Mouse (Mus musculus): ENCODE measurements around the gene Lhfp. TPM values are rescaled to one million over a fixed set of nuclear protein-coding genes. Genes with fewer than 3 reads are reported as not detected.

Gene Lhfp
- polyA plus RNA-seq, 1 experiment from 2014 or later = 49.8 TPM

- H3K4me1 ChIP-seq (ENCODE audit: control insufficient read depth, insufficient read depth, low read length) = no peaks in the 10 kb centered on the region
- no peak overlapping the region for H3K9ac ChIP-seq (ENCODE audit: low read length)
- WGBS = 76% methylated on average over 2 of the region's 2 CpGs
- no peak overlapping the region for H3K4me3 ChIP-seq (ENCODE audit: low read depth, low read length)
- no peaks in the 10 kb centered on the region for H3K9me3 ChIP-seq (ENCODE audit: control insufficient read depth, low read length)
- DNase-seq (ENCODE audit: low spot score, missing footprints) (no peak), ATAC-seq (ENCODE audit: low FRiP score) (no peak)
- no peak overlapping the region for H3K27ac ChIP-seq (ENCODE audit: low read depth, low read length)
- no peaks in the 10 kb centered on the region for H3K27me3 ChIP-seq (ENCODE audit: control insufficient read depth, insufficient read depth, low read length)
- H3K4me2 ChIP-seq = no peak overlapping the region
- H3K36me3 ChIP-seq (ENCODE audit: control insufficient read depth, insufficient read depth, low read length) = peaks cover 9% of the 10 kb centered on the region
Observed at GRCm38 (mm10) chr3:53004406-53005114, 36.8 kb upstream of the Lhfp start.

- Histone ChIP-seq H3K4me2 (no peak overlapping the region), H3K9ac (ENCODE audit: low read length) (no peak overlapping the region), H3K9me3 (ENCODE audit: control insufficient read depth, low read length) (no peaks in the 10 kb centered on the region), H3K4me3 (ENCODE audit: low read depth, low read length) (no peak overlapping the region), H3K4me1 (ENCODE audit: control insufficient read depth, insufficient read depth, low read length) (no peaks in the 10 kb centered on the region), H3K27me3 (ENCODE audit: control insufficient read depth, insufficient read depth, low read length) (no peaks in the 10 kb centered on the region), H3K27ac (ENCODE audit: low read depth, low read length) (no peak overlapping the region), H3K36me3 (ENCODE audit: control insufficient read depth, insufficient read depth, low read length) (peaks cover 9% of the 10 kb centered on the region)
- ATAC-seq (ENCODE audit: low FRiP score) = no peak
- no peak for DNase-seq (ENCODE audit: low spot score, missing footprints)
- 93% methylated on average over 8 of the region's 8 CpGs for WGBS
Observed at GRCm38 (mm10) chr3:53007411-53007810, 33.9 kb upstream of the Lhfp start.

DNA sequence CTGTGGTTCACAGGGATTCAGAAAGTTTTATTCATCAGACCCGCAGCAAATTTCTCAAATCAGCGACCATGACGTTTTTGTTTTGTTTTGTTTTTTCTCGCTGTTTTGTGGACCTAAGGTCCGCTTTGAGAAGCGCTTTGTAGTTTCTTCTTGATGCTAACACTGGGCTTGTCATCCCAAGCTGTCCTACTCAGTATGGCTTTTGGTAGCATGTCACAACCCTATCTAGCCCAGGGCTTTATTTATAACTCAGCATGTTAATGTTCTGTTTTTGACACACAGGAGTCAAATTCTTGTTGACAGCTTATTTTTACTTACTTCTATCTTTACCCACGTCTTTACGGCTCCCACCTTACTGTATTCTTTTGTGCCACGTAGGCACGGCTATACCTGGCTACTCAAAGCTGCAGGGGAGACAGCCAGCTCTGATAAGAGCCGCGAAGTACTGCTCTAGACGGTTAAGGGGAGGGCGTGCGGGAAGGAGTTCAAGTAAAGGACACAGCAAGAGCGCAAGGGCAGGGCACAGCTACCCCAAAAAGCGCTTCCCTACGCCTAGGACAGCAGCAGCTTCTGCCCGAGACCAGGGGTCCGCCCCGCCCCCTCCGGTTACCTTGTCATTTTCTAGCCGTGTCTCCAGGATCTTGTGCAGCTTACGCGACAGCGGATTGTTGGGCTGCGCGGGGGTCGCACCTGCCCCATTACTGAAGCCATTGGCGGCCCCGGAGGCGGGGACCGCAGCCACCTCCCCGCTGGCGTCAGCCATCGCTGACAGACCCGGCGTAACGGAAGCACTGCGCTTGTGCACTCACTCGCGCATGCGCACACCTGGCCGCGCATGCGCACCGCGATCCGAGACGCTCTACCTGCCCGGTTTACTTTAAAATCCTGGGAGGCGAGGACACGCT, 24.6 kb upstream of the Lhfp start, which contains the start of gene Cog6:
Cog6 (minus strand) TSS at position 802 of the 905 bp plus-strand sequence.
- no peaks in the 10 kb centered on the region for H3K36me3 ChIP-seq (ENCODE audit: control insufficient read depth, insufficient read depth, low read length)
- peak; percentile 100 for DNase-seq (ENCODE audit: low spot score, missing footprints)
- H3K4me2 ChIP-seq = peak within 1 kb of the TSS; percentile 81
- no peak within 1 kb of the TSS for H3K27ac ChIP-seq (ENCODE audit: low read depth, low read length)
- H3K9me3 ChIP-seq (ENCODE audit: control insufficient read depth, low read length) = no peaks in the 10 kb centered on the region
- 7% methylated on average over 53 of the region's 53 CpGs for WGBS
- no peaks in the 10 kb centered on the region for H3K27me3 ChIP-seq (ENCODE audit: control insufficient read depth, insufficient read depth, low read length)
- peaks cover 5% of the 10 kb centered on the region for H3K4me1 ChIP-seq (ENCODE audit: control insufficient read depth, insufficient read depth, low read length)
- peak within 1 kb of the TSS; percentile 83 for H3K9ac ChIP-seq (ENCODE audit: low read length)
- H3K4me3 ChIP-seq (ENCODE audit: low read depth, low read length) = peak within 1 kb of the TSS; percentile 83
- peak; percentile 94 for ATAC-seq (ENCODE audit: low FRiP score)

- DNase-seq (ENCODE audit: low spot score, missing footprints) (no peak), ATAC-seq (ENCODE audit: low FRiP score) (no peak)
- H3K36me3 ChIP-seq (ENCODE audit: control insufficient read depth, insufficient read depth, low read length) = no peaks in the 10 kb centered on the region
- WGBS = 85% methylated on average over 4 of the region's 4 CpGs
- no peaks in the 10 kb centered on the region for H3K27me3 ChIP-seq (ENCODE audit: control insufficient read depth, insufficient read depth, low read length)
- no peak overlapping the region for H3K27ac ChIP-seq (ENCODE audit: low read depth, low read length)
- H3K9me3 ChIP-seq (ENCODE audit: control insufficient read depth, low read length) = no peaks in the 10 kb centered on the region
- no peaks in the 10 kb centered on the region for H3K4me1 ChIP-seq (ENCODE audit: control insufficient read depth, insufficient read depth, low read length)
- H3K9ac ChIP-seq (ENCODE audit: low read length) = no peak overlapping the region
- H3K4me2 ChIP-seq = no peak overlapping the region
- H3K4me3 ChIP-seq (ENCODE audit: low read depth, low read length) = no peak overlapping the region
Observed at GRCm38 (mm10) chr3:53027333-53027732, 14.0 kb upstream of the Lhfp start.

DNA sequence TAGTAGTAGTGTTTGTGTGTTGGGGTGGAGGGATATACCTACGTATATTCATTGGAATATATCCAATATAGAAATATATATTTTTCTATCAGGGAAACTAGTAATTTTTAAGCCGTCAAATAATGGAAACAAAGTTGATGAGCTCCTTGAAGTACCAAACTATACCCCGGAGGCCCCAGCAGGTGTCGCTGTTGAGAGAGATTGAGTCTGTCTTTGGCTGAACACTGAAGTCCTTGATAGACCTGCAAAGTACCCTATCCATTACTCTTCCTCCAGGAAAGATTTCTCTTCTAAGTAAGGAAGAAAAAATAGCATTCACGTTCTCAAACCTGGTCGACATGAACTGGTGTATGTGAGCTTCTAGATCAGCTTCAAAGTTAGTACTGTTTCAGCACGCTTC, 12.3 kb upstream of the Lhfp start:
- Histone ChIP-seq H3K4me1 (ENCODE audit: control insufficient read depth, insufficient read depth, low read length) (no peaks in the 10 kb centered on the region), H3K27me3 (ENCODE audit: control insufficient read depth, insufficient read depth, low read length) (no peaks in the 10 kb centered on the region), H3K9me3 (ENCODE audit: control insufficient read depth, low read length) (no peaks in the 10 kb centered on the region), H3K4me2 (no peak overlapping the region), H3K27ac (ENCODE audit: low read depth, low read length) (no peak overlapping the region), H3K4me3 (ENCODE audit: low read depth, low read length) (no peak overlapping the region), H3K9ac (ENCODE audit: low read length) (no peak overlapping the region), H3K36me3 (ENCODE audit: control insufficient read depth, insufficient read depth, low read length) (no peaks in the 10 kb centered on the region)
- 23% methylated on average over 7 of the region's 7 CpGs for WGBS
- ATAC-seq (ENCODE audit: low FRiP score) = no peak
- peak; percentile 97 for DNase-seq (ENCODE audit: low spot score, missing footprints)

DNA sequence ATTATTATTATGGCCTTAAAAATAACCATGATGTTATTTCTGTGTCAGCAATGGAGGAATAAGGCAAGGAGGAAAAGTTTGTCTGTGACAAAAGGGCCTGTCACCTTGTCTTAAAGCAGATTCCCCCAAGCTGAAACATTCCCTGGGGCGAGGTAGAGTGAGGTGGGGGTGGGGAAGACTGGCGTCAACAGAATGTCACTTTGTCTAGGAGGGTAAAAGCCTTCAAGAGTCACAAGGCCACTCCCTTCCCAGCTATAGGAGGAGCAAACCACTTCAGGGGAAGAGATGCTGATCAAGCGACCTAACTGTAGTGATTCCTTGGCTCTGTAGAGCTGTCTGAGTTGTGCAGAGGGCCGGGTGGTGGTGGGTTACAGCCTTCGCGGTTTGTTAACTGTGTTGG, 9.7 kb upstream of the Lhfp start:
- Histone ChIP-seq H3K4me3 (ENCODE audit: low read depth, low read length) (no peak overlapping the region), H3K36me3 (ENCODE audit: control insufficient read depth, insufficient read depth, low read length) (no peaks in the 10 kb centered on the region), H3K4me2 (no peak overlapping the region), H3K27ac (ENCODE audit: low read depth, low read length) (no peak overlapping the region), H3K4me1 (ENCODE audit: control insufficient read depth, insufficient read depth, low read length) (no peaks in the 10 kb centered on the region), H3K9me3 (ENCODE audit: control insufficient read depth, low read length) (no peaks in the 10 kb centered on the region), H3K27me3 (ENCODE audit: control insufficient read depth, insufficient read depth, low read length) (no peaks in the 10 kb centered on the region), H3K9ac (ENCODE audit: low read length) (no peak overlapping the region)
- DNase-seq (ENCODE audit: low spot score, missing footprints) = no peak
- ATAC-seq (ENCODE audit: low FRiP score) = no peak
- 46% methylated on average over 6 of the region's 6 CpGs for WGBS

DNA sequence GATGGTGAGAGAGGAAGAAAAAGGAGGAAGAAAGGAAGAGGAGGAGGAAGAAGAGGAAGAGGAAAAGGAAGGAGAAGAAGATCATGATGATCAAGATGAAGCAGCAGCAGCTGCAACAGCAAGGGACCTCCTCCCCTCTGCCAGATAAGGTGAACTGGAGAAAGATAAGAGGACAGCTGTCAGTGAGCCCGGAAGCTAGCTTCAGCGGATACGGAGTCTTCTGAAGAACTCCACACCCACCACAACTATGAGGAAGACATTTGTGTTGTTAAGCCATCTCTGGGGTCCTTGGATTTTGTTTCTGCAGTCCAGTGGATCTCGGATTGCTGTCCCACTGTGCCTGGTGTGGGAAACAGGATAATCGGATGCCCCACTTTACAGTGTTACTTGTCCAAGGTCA, 8.9 kb upstream of the Lhfp start:
- 73% methylated on average over 5 of the region's 5 CpGs for WGBS
- H3K27me3 ChIP-seq (ENCODE audit: control insufficient read depth, insufficient read depth, low read length) = no peaks in the 10 kb centered on the region
- H3K4me2 ChIP-seq = no peak overlapping the region
- DNase-seq (ENCODE audit: low spot score, missing footprints) = no peak
- no peaks in the 10 kb centered on the region for H3K4me1 ChIP-seq (ENCODE audit: control insufficient read depth, insufficient read depth, low read length)
- no peak for ATAC-seq (ENCODE audit: low FRiP score)
- H3K9me3 ChIP-seq (ENCODE audit: control insufficient read depth, low read length) = no peaks in the 10 kb centered on the region
- H3K4me3 ChIP-seq (ENCODE audit: low read depth, low read length) = no peak overlapping the region
- no peak overlapping the region for H3K9ac ChIP-seq (ENCODE audit: low read length)
- H3K36me3 ChIP-seq (ENCODE audit: control insufficient read depth, insufficient read depth, low read length) = no peaks in the 10 kb centered on the region
- no peak overlapping the region for H3K27ac ChIP-seq (ENCODE audit: low read depth, low read length)

DNA sequence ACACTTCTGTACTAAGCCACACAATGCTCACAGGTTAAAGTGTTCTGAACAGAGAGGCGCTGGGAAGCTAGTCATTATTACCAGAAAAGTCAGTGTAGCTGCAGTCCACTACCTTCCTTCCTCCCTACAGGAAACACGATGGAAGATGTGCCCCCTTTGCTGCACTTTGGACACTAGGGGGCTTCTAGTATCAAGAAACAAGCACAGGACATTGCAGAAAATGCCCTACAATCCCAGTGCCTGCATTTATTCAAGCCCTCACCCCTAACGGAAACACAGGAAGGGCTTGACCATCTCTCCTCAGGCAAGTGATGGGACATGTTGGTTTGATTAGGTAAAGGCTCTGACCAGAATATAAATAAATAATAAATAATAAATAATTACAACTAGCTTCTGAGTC, 7.9 kb upstream of the Lhfp start:
- Histone ChIP-seq H3K4me3 (ENCODE audit: low read depth, low read length) (no peak overlapping the region), H3K36me3 (ENCODE audit: control insufficient read depth, insufficient read depth, low read length) (no peaks in the 10 kb centered on the region), H3K9ac (ENCODE audit: low read length) (no peak overlapping the region), H3K27me3 (ENCODE audit: control insufficient read depth, insufficient read depth, low read length) (no peaks in the 10 kb centered on the region), H3K27ac (ENCODE audit: low read depth, low read length) (no peak overlapping the region), H3K4me1 (ENCODE audit: control insufficient read depth, insufficient read depth, low read length) (no peaks in the 10 kb centered on the region), H3K4me2 (no peak overlapping the region), H3K9me3 (ENCODE audit: control insufficient read depth, low read length) (no peaks in the 10 kb centered on the region)
- 27% methylated on average over 3 of the region's 3 CpGs for WGBS
- DNase-seq (ENCODE audit: low spot score, missing footprints) (no peak), ATAC-seq (ENCODE audit: low FRiP score) (no peak)

DNA sequence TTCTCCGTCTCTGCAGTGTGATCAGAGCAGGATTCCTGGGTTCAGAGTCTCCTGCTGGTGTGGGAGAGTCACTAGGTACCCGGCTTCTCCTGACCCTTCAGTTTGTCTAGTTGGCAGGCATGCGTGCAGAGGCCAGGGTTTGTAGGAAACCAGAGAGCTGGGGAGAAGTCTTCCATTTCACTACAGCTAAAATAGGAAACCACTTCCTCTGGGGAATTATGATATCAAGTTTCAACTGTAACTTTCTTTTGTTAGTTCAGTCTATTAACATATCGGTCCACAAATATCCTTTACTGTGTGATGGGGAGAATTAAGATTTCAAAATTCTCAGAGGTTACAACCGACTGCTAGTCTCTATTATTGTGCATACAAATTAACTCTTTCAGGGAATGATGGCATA, 5.3 kb upstream of the Lhfp start:
- H3K4me3 ChIP-seq (ENCODE audit: low read depth, low read length) = no peak overlapping the region
- H3K27me3 ChIP-seq (ENCODE audit: control insufficient read depth, insufficient read depth, low read length) = no peaks in the 10 kb centered on the region; the same call in 1 of the 2 replicates
- no peak overlapping the region for H3K4me2 ChIP-seq
- no peak overlapping the region for H3K27ac ChIP-seq (ENCODE audit: low read depth, low read length)
- 79% methylated on average over 5 of the region's 5 CpGs for WGBS
- no peaks in the 10 kb centered on the region for H3K36me3 ChIP-seq (ENCODE audit: control insufficient read depth, insufficient read depth, low read length)
- ATAC-seq (ENCODE audit: low FRiP score) = no peak
- H3K4me1 ChIP-seq (ENCODE audit: control insufficient read depth, insufficient read depth, low read length) = peaks cover 3% of the 10 kb centered on the region; the same call in 1 of the 2 replicates
- H3K9ac ChIP-seq (ENCODE audit: low read length) = no peak overlapping the region
- no peak for DNase-seq (ENCODE audit: low spot score, missing footprints)
- H3K9me3 ChIP-seq (ENCODE audit: control insufficient read depth, low read length) = no peaks in the 10 kb centered on the region

Data from midbrain, embryonic 11.5 days (tissue).